Mouse (Mus musculus): Measurements from ENCODE around the gene Zfp652.

DNA sequence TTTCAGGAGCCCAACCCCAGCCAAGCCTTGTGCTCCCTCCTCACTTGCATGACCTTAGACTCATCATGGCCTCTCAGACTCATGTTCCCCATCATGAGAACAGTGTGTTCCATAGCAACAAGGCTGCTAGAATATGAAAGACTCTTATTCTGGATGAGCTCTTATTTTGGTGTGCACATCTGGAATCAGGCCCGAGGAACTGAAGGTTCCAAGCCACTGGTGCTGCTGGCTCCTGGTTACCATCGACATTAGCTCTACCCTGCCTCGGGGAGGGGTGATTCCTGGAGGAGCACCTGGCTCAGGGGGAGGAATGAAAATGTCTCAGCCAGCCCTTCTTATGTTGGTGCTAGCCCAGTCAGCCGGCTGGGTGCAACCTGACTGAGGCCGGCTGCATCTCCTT lies 102.4 kb downstream of the Zfp652 start:
- TF ChIP-seq CTCF (IDR thresholded peaks at IDR 0.05; ENCODE audit: insufficient read depth, low read length) (no peak), POLR2A (IDR thresholded peaks at IDR 0.05; ENCODE audit: borderline replicate concordance, extremely low read depth, low read depth, low read length) (no peak)

Data from lung, adult 2 months (tissue).